Mouse (Mus musculus) G1E (cell line): ENCODE results near the gene Clec4a4. TPM values are rescaled to one million over a fixed set of nuclear protein-coding genes. Genes with fewer than 3 reads are reported as not detected.
"Not testable (repeated sequence)": the region's sequence is repeated elsewhere in the genome, so short reads cannot be mapped to it uniquely, and the experiment has no call there.

ENCODE experiments used
- ATAC-seq: 2 replicates; pipeline ENCODE4 v1.8.0; 2016; ENCODE audit warnings: mild to moderate bottlenecking; ENCODE audit not compliant: insufficient number of reproducible peaks, poor library complexity, low FRiP score, severe bottlenecking; ENCODE audit errors: extremely low read depth
- DNase-seq: peaks from one replicate; pipeline ENCODE4 v3.0.0; 2012; ENCODE audit warnings: low spot score
- H3K27me3 ChIP-seq: 2 replicates; pipeline ENCODE4 v1.6.1; 2012; ENCODE audit warnings: mild to moderate bottlenecking, low read length, inconsistent platforms; ENCODE audit not compliant: insufficient read depth
- H3K36me3 ChIP-seq: replicated peaks from 2 replicates; pipeline ENCODE3; 2012; ENCODE audit warnings: mild to moderate bottlenecking, inconsistent platforms
- H3K4me1 ChIP-seq: 2 replicates; pipeline ENCODE4 v1.6.1; 2012; ENCODE audit warnings: low read depth, low read length, inconsistent platforms, mixed read lengths; ENCODE audit not compliant: insufficient read depth
- H3K4me3 ChIP-seq: 2 replicates; pipeline ENCODE4 v1.5.1; 2012; ENCODE audit warnings: low read depth, mild to moderate bottlenecking, inconsistent platforms, low read length, moderate library complexity, mixed read lengths
- H3K9me3 ChIP-seq: replicated peaks from 2 replicates; pipeline ENCODE4 v1.6.1; 2012; ENCODE audit warnings: inconsistent platforms
- CTCF ChIP-seq: IDR thresholded peaks from 2 replicates; pipeline ENCODE4 v1.5.1; 2012; ENCODE audit warnings: low read depth, low read length, inconsistent platforms, mixed read lengths
- GATA1 ChIP-seq: IDR thresholded peaks from 2 replicates; pipeline ENCODE4 v1.6.1; 2012; ENCODE audit warnings: borderline replicate concordance, low read length, inconsistent platforms, mixed read lengths
- GATA2 ChIP-seq: IDR thresholded peaks from 2 replicates; pipeline ENCODE4 v1.6.1; 2012; ENCODE audit warnings: low read depth, low read length, inconsistent platforms, borderline replicate concordance
- POLR2AphosphoS5 ChIP-seq: IDR thresholded peaks from 2 replicates; pipeline ENCODE4 v1.6.1; 2012; ENCODE audit warnings: low read depth, low read length, inconsistent platforms; ENCODE audit not compliant: insufficient replicate concordance
- TAL1 ChIP-seq: conservative IDR thresholded peaks from 2 replicates; pipeline ENCODE4 v1.6.1; 2012; ENCODE audit warnings: low read depth, low read length, inconsistent platforms, mixed read lengths
- polyA plus RNA-seq: library from polyadenylated mRNA; stranded (reverse); fragments of >175 nt; gene quantifications from 2 replicates; pipeline ENCODE4 v1.2.3, GENCODE M21; 2012
- total RNA-seq, 2 experiments: library from RNA; stranded (forward) in 1 of 2; stranded (reverse) in 1 of 2; fragments of 200-1000 nt in 1 of 2; fragments of >200 nt in 1 of 2; fragmentation: Nextera tagmentation in 1 of 2; gene quantifications; 2 replicates each; pipeline ENCODE4 v1.2.3; 2014 to 2017

Clec4a4 gene
- not detected in 2 replicates for total RNA-seq (2014; fragmentation: Nextera tagmentation)
- not detected in 2 replicates for total RNA-seq (2017)
- not detected in 2 replicates for polyA plus RNA-seq

DNA sequence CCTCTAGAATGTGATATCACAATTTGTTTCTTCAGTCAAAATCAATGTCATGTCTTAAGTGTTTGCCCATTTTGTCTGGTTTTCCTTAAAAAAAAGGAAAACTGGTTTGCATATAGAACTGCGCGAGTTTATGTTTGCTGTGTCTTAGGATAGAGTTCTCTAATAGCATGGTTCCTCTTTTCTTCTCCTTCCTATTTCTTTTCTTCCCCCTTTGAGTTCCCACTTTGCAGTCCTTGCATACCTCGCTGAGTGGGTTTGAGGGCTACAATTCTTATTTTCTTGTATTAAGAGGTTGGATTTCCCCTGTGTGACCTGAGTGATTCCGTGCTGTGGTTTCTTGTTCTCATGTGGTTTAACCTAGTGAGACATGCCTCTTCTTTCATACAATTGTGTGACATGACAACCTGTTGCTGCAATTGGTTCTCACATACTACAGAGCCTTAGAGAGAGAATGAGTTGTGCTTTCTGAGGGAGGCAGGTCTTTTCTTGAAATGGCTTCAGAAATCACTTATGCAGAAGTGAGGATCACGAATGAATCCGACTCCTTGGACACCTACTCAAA, at the start of gene Clec4a4:
TSS of gene Clec4a4 (plus strand) at position 492 of the 562 bp plus-strand sequence.
- H3K4me3 ChIP-seq = no peak within 1 kb of the TSS
- H3K4me1 ChIP-seq = no peaks in the 10 kb centered on the region
- no peak for TF ChIP-seq TAL1
- TF ChIP-seq GATA1 = no peak
- TF ChIP-seq CTCF = no peak
- no peak for TF ChIP-seq POLR2AphosphoS5
- TF ChIP-seq GATA2 = no peak
- H3K36me3 ChIP-seq = no peaks in the 10 kb centered on the region
- no peaks in the 10 kb centered on the region for H3K27me3 ChIP-seq
- DNase-seq (no peak), ATAC-seq (no peak)
- H3K9me3 ChIP-seq = no peaks in the 10 kb centered on the region

DNA sequence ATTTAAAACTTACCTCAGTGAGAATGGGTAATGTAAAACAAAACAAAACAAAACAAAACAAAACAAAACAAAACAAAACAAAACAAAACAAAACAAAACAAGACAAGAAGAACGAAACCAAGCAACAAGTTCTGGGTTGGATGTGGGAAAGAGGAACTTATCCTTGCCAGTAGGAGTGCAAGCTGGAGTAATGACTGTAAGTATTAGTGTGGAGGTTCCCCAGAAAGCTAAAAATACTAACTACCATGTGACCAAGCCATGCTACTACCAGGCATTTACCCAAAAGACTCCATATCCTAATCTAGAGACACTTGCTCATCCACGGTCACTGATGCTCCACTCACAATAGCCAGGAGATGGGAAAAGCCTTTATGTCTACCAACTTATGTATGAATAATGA, 43.4 kb upstream of the Clec4a4 start:
- TF ChIP-seq GATA2 (no peak), TAL1 (no peak), POLR2AphosphoS5 (no peak), CTCF (no peak), GATA1 (no peak)
- H3K27me3 ChIP-seq = peaks cover 3% of the 10 kb centered on the region; the same call in 1 of the 2 replicates
- H3K36me3 ChIP-seq = no peaks in the 10 kb centered on the region
- no peak for DNase-seq
- no peaks in the 10 kb centered on the region for H3K4me1 ChIP-seq
- H3K9me3 ChIP-seq = no peaks in the 10 kb centered on the region
- no peak overlapping the region for H3K4me3 ChIP-seq
- no peak for ATAC-seq

DNA sequence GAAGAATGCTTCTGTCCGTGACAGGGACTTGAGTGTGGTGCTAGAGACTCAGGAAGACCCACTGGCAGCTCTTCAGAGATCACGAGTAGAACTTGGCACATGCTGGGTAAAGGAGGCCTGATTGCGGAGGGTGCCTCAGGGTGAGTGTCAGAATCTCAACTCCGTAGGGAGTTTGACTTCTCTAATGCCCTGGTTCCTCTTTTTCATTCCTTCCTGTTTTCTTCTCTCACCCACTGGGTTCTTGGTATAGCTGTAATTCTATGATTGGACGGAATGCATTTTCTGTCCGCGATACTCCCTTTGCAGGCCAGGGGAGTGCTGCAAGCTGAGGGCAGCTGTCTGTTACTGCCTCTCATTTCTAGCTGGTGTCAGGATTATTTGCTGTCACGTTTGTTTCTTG, 37.8 kb upstream of the Clec4a4 start, which contains the start of gene Clec4a3:
TSS of gene Clec4a3 (plus strand) at position 115 of the 400 bp plus-strand sequence.
- Histone ChIP-seq H3K9me3 (no peaks in the 10 kb centered on the region), H3K4me3 (no peak within 1 kb of the TSS), H3K36me3 (no peaks in the 10 kb centered on the region), H3K27me3 (no peaks in the 10 kb centered on the region), H3K4me1 (no peaks in the 10 kb centered on the region)
- ATAC-seq (no peak), DNase-seq (no peak)
- TF ChIP-seq TAL1 (no peak), GATA1 (no peak), CTCF (no peak), POLR2AphosphoS5 (no peak), GATA2 (no peak)

DNA sequence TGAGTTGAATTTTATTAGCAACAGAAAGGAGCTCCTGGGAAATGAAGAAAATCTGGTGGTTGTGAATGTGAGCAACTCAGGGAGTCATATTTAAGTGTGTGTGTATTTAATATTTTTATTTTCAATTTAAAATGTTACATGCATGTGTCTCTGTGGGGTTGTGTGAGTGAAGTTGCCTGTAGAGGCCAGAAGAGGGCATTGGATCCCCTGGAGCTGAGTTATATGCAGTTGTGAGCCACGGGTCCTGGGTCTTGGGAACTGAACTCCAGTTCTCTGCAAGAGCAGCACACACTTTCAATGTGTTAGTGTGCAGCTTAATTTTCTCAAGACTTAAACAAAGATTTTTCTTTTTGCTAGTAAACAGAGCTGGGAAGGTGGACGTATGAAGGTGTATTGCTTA, 25.6 kb upstream of the Clec4a4 start:
- DNase-seq (no peak), ATAC-seq (no peak)
- Histone ChIP-seq H3K36me3 (no peaks in the 10 kb centered on the region), H3K27me3 (no peaks in the 10 kb centered on the region), H3K9me3 (no peaks in the 10 kb centered on the region), H3K4me1 (no peaks in the 10 kb centered on the region), H3K4me3 (no peak overlapping the region)
- no peak for TF ChIP-seq CTCF
- no peak for TF ChIP-seq TAL1
- TF ChIP-seq GATA1 = no peak
- TF ChIP-seq POLR2AphosphoS5 = no peak
- no peak for TF ChIP-seq GATA2

DNA sequence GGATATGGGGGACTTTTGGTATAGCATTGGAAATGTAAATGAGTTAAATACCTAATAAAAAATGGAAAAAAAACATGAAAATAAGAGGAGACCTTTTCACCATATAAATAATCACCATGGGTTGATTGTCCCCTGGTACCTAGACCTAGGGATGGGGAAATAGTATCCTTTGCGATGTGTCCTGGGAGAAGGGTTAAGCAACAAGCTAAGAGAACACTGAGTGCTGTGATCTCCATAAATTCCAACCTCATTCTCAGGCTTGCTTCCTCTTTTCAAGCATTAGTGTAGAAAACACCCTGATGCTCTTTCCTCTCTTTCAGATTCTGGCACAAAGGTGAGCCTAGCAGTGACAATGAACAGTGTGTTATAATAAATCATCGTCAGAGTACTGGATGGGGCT, 21.1 kb upstream of the Clec4a4 start:
- no peaks in the 10 kb centered on the region for H3K36me3 ChIP-seq
- no peaks in the 10 kb centered on the region for H3K27me3 ChIP-seq
- DNase-seq = no peak
- TF ChIP-seq GATA1 = no peak
- no peaks in the 10 kb centered on the region for H3K4me1 ChIP-seq
- ATAC-seq = no peak
- no peak overlapping the region for H3K4me3 ChIP-seq
- H3K9me3 ChIP-seq = no peaks in the 10 kb centered on the region

DNA sequence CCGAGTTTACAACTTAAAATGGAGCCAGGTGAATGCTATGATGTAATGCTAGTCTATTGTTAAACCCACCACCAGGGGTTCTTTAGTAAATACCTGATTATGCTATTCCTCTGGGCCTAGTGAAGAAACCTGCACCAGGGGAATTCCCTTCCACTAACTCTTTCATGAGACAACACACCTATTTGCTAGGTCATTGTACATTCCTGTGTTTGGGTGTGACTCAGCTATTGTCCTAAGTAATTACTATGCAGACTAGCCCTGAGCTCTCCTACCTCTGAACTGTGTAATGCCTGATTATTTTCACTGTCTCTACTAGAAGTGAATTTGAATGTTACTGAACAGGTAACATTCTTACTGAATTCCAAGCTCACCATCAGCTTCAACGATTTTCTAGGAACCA, 14.5 kb downstream of the Clec4a4 start:
- H3K4me1 ChIP-seq, DNase-seq, H3K36me3 ChIP-seq, H3K4me3 ChIP-seq, H3K9me3 ChIP-seq, H3K27me3 ChIP-seq, ATAC-seq: not testable (repeated sequence)

DNA sequence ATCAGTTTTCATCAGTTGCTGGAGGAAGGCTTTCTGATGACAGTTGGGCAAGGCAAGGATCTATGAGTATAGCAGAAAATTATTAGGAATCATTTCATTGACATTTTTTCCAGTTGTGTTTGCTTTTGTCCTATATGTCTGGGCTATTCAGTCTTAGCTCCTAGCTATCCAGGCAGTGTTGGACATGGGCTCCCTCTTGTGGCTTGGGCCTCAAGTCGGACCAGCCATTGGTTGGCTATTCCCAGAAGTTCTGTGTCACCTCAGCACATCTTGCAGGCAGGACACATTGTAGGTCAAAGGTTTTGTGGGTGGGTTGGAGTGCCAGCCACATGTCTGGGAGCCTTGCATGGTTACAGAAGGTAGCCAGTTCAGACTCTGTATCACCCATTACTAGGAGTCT, 15.4 kb downstream of the Clec4a4 start:
- H3K36me3 ChIP-seq = no peaks in the 10 kb centered on the region
- no peaks in the 10 kb centered on the region for H3K27me3 ChIP-seq
- no peak for DNase-seq
- no peaks in the 10 kb centered on the region for H3K9me3 ChIP-seq
- H3K4me3 ChIP-seq = no peak overlapping the region
- ATAC-seq = no peak
- H3K4me1 ChIP-seq = no peaks in the 10 kb centered on the region
- TF ChIP-seq CTCF (no peak), GATA2 (no peak), POLR2AphosphoS5 (no peak), TAL1 (no peak), GATA1 (no peak)
